In the genomic region with DNA sequence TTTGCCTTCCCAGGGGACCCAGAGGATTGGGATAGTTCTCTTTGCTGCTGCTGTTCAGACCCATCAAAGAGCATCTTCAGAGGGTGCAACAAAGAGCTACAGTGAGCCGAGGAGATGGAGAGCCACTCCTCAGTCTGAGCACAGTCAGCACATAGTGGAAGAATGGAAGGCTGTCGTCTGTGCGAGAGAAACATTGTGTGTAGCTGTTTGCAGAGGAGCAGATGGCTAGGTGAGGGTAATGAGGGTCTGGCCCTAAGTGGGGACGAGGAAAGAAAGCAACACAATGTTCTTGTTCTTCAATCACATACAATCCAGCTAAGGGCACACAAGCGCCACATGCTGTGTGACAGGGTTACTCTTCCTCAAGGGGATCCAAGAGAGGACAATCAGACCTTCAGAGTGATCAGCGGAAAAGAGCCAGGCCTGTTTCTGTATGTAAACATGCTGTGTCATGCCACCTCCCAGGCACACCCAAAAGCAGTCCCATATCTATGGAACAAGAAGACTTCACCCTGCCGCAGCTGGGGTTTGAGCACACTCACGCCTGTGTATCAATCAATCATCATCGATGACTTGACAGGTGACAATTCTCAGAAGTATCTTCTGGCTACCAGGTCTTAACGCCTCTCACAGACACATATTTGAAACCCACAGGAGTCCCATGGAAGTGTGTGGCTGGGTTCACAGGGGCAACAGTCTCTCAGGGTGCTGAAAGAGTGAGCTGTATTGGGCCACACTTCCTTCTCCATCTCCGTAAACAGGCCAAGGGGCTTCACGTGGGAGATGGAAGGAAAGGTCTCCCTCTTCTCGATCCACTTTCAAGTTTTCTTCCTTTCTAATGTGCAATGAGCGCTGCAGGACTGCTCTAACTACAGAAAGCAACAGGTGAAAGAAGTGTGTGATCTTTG, we compare ENCODE assay signal across 10 mouse cellular contexts. TPM values are rescaled to one million over a fixed set of nuclear protein-coding genes. Genes with fewer than 3 reads are reported as not detected.
A peak's percentile ranks its signal among the peaks of the same experiment; 100 is the strongest.
DNase-seq lines count a peak whose midpoint lies in the region; ATAC-seq lines count a peak whose summit lies in the region.
"Had no signal": no experiment of that assay in that cellular context is flagged by ENCODE, and none has a peak within 500 bp of the region (broad histone marks: within the 10 kb centered on the region; RNA-seq: fewer than 3 reads in every experiment).

No protein-coding gene starts in this region.

- no peak overlapping the region for H3K4me3 ChIP-seq in lung, embryonic 15.5 days

- peaks cover 71% of the 10 kb centered on the region for H3K4me1 ChIP-seq in lung, embryonic 15.5 days

- no peak for ATAC-seq in lung, embryonic 15.5 days (ENCODE audit: borderline replicate concordance, extremely low read depth, low FRiP score, low TSS enrichment)
- peak; percentile 89 for ATAC-seq in erythroblast, adult 5-6 weeks (replicated peaks; ENCODE audit: low FRiP score, poor library complexity, severe bottlenecking)

- no peaks in the 10 kb centered on the region for H3K27me3 ChIP-seq in lung, embryonic 15.5 days

- peak; percentile 61 for DNase-seq in heart, adult 11 months
- DNase-seq in heart, adult 9 months (ENCODE audit: low spot score in 2 of 2), result no peak
- DNase-seq in lung, postnatal 4 days, result no peak
- peak; percentile 19 to 40 for DNase-seq in spleen, postnatal 14 days (ENCODE audit: low spot score in 2 of 2)
- DNase-seq in testis, postnatal 10 days (ENCODE audit: low spot score), result no peak
- DNase-seq in gastrocnemius, postnatal 10 days, result no peak
- DNase-seq: lung, postnatal 14 days; right cerebral cortex, postnatal 25 days had no signal

- H3K9ac ChIP-seq in lung, embryonic 15.5 days, result no peak overlapping the region

- peaks cover 32% of the 10 kb centered on the region; the same call in 1 of the 2 replicates for H3K36me3 ChIP-seq in lung, embryonic 15.5 days

- H3K4me2 ChIP-seq in lung, embryonic 15.5 days, result no peak overlapping the region

- WGBS in lung, embryonic 15.5 days, result 72% methylated on average over 14 of the region's 14 CpGs

- H3K9me3 ChIP-seq in lung, embryonic 15.5 days, result no peaks in the 10 kb centered on the region

- H3K27ac ChIP-seq in lung, embryonic 15.5 days, result 0 out of 2 replicates have a peak overlapping the region, but pooled peaks have one; percentile 89

RNA-seq across cellular contexts. Expression of a gene that starts 19.8 kb away (rescaled TPM):
- 59.2 and 61.8 TPM in 2 replicates for polyA plus RNA-seq in lung, embryonic 15.5 days (2015; fragmentation: Nextera tagmentation; extraction: Ambion mirVana)
- total RNA-seq in erythroblast, adult 5-6 weeks (2015; ENCODE audit: low replicate concordance), result 5.8 and 10.7 TPM in 2 replicates
- 9.2 and 9.5 TPM in 2 replicates for total RNA-seq in erythroblast, adult 5-6 weeks (2017; ENCODE audit: low replicate concordance)
- 10 to 100 TPM in 1 of 2 experiments, 1 to 10 TPM in 1; 9.7 to 12.0 TPM for total RNA-seq in gastrocnemius, postnatal 10 days (2021)

Comparison
In these comparisons a context has a peak if more than half of its experiments do, and no peak if none do; other contexts are left out.
1. DNase-seq: peak in heart, adult 11 months (single experiment) and spleen, postnatal 14 days (2 of 2); none in heart, adult 9 months (0 of 2), lung, postnatal 4 days (0 of 2), testis, postnatal 10 days (single experiment) and gastrocnemius, postnatal 10 days (single experiment).